Mouse (Mus musculus) testis, adult 2 months (tissue): ENCODE measurements around the gene Epm2aip1.

ENCODE experiments used
- CTCF ChIP-seq: fragments of 200-500 bp; IDR thresholded peaks from 2 replicates; pipeline ENCODE4 v1.5.1; 2012; ENCODE audit warnings: low read depth, mild to moderate bottlenecking, inconsistent platforms, low read length, moderate library complexity; ENCODE audit not compliant: control insufficient read depth, insufficient read depth, insufficient replicate concordance
- POLR2A ChIP-seq: fragments of 200-500 bp; IDR thresholded peaks from 2 replicates; pipeline ENCODE4 v1.6.1; 2012; ENCODE audit warnings: low read depth, mild to moderate bottlenecking, inconsistent platforms, low read length, moderate library complexity; ENCODE audit not compliant: control insufficient read depth

GRCm38 (mm10) chr9:111260360-111260985, 11.3 kb upstream of the Epm2aip1 start:
- TF ChIP-seq CTCF (no peak), POLR2A (no peak)
